Comparison of ENCODE assay signal across 8 mouse cellular contexts in genomic region chr2:168107356-168107755, GRCm38 (mm10). TPM values are rescaled to one million over a fixed set of nuclear protein-coding genes. Genes with fewer than 3 reads are reported as not detected.
DNase-seq lines count a peak whose midpoint lies in the region; ATAC-seq lines count a peak whose summit lies in the region.

No protein-coding gene starts in this region.

- no peak for DNase-seq in heart, adult 9 months (ENCODE audit: low spot score in 2 of 2)
- peak; percentile 26 for DNase-seq in neural tube, embryonic 11.5 days (ENCODE audit: low spot score)
- DNase-seq in neural tube, embryonic 10.5 days (ENCODE audit: extremely low spot score, low spot score) = no peak
- DNase-seq in kidney, postnatal 10 days = peak; percentile 72
- no peak for DNase-seq in adrenal gland, postnatal 36 days

- H3K9me3 ChIP-seq in heart, embryonic 12.5 days (replicated peaks) = no peaks in the 10 kb centered on the region
- no peaks in the 10 kb centered on the region for H3K9me3 ChIP-seq in neural tube, embryonic 11.5 days (ENCODE audit: control insufficient read depth, low read length)

- no peak overlapping the region for H3K27ac ChIP-seq in heart, embryonic 12.5 days (ENCODE audit: poor library complexity, severe bottlenecking)
- no peak overlapping the region for H3K27ac ChIP-seq in neural tube, embryonic 11.5 days (ENCODE audit: low read depth, low read length)

- H3K4me2 ChIP-seq in heart, embryonic 12.5 days = peak overlapping the region; percentile 52
- no peak overlapping the region for H3K4me2 ChIP-seq in neural tube, embryonic 11.5 days (ENCODE audit: low read depth)

- H3K9ac ChIP-seq in heart, embryonic 12.5 days = peak overlapping the region; percentile 16; the same call in 1 of the 2 replicates
- H3K9ac ChIP-seq in neural tube, embryonic 11.5 days (ENCODE audit: low read length) = no peak overlapping the region

- ATAC-seq in heart, embryonic 12.5 days (ENCODE audit: insufficient number of reproducible peaks, low FRiP score) = no peak
- no peak for ATAC-seq in neural tube, embryonic 11.5 days (ENCODE audit: insufficient read depth, low FRiP score, low TSS enrichment)
- ATAC-seq in inflammation-experienced regulatory T-cells, adult 6 months = no peak
- no peak for ATAC-seq in erythroid progenitor cell, adult 5-6 weeks (replicated peaks; ENCODE audit: low FRiP score, poor library complexity, severe bottlenecking)

- no peak overlapping the region for H3K4me3 ChIP-seq in heart, embryonic 12.5 days
- H3K4me3 ChIP-seq in neural tube, embryonic 11.5 days (ENCODE audit: low read depth, low read length) = no peak overlapping the region

- no peaks in the 10 kb centered on the region for H3K27me3 ChIP-seq in heart, embryonic 12.5 days (replicated peaks)
- H3K27me3 ChIP-seq in neural tube, embryonic 11.5 days (ENCODE audit: control insufficient read depth, insufficient read depth, low read length) = no peaks in the 10 kb centered on the region

- WGBS in heart, embryonic 12.5 days = 65% methylated on average over 15 of the region's 15 CpGs
- 78% methylated on average over 15 of the region's 15 CpGs for WGBS in neural tube, embryonic 11.5 days

- H3K36me3 ChIP-seq in heart, embryonic 12.5 days = no peaks in the 10 kb centered on the region
- H3K36me3 ChIP-seq in neural tube, embryonic 11.5 days (ENCODE audit: control insufficient read depth, insufficient read depth, low read length) = no peaks in the 10 kb centered on the region

- H3K4me1 ChIP-seq in heart, embryonic 12.5 days (replicated peaks) = peaks cover 11% of the 10 kb centered on the region
- 0 out of 2 replicates have a peak, but pooled peaks cover 3% of the 10 kb centered on the region for H3K4me1 ChIP-seq in neural tube, embryonic 11.5 days (ENCODE audit: control insufficient read depth, insufficient read depth, low read length)

RNA-seq across cellular contexts. Expression of gene Pard6b, which starts 26.6 kb away (rescaled TPM):
- 13.0 and 13.2 TPM in 2 replicates for polyA plus RNA-seq in heart, embryonic 12.5 days (2016; fragmentation: Nextera tagmentation; extraction: Ambion mirVana)
- 6.7 and 7.8 TPM in 2 replicates for polyA plus RNA-seq in neural tube, embryonic 11.5 days (2014; fragmentation: Nextera tagmentation; extraction: Ambion mirVana)
- polyA plus RNA-seq in inflammation-experienced regulatory T-cells, adult 6 months (2017; shearing (Covaris generic)) = 1 to 10 TPM in 2 of 3 experiments, under 1 TPM in 1; 0.41 to 1.2 (median 1.1) TPM
- total RNA-seq in adrenal gland, postnatal 36 days (2021) = 1 to 10 TPM in 1 of 2 experiments, under 1 TPM in 1; 0.99 to 1.3 TPM
- not detected in 2 replicates for total RNA-seq in erythroid progenitor cell, adult 5-6 weeks (2015; ENCODE audit: low replicate concordance)
- total RNA-seq in erythroid progenitor cell, adult 5-6 weeks (2017; ENCODE audit: low replicate concordance) = 0.13 TPM in 1 of 2 replicates, not detected in the other

Comparison
In these comparisons a context has a peak if more than half of its experiments do, and no peak if none do; other contexts are left out.
1. DNase-seq: peak in neural tube, embryonic 11.5 days (single experiment) and kidney, postnatal 10 days (single experiment); none in heart, adult 9 months (0 of 2), neural tube, embryonic 10.5 days (single experiment) and adrenal gland, postnatal 36 days (0 of 2).